Mouse (Mus musculus) gastrocnemius, postnatal 14 days (tissue): Measurements from ENCODE around the gene Hs3st6. TPM values are rescaled to one million over a fixed set of nuclear protein-coding genes. Genes with fewer than 3 reads are reported as not detected.
"Not testable (repeated sequence)": the region's sequence is repeated elsewhere in the genome, so short reads cannot be mapped to it uniquely, and the experiment has no call there.

Experiments used
- DNase-seq: peaks from one replicate; pipeline ENCODE4 v3.0.0; 2021; ENCODE audit warnings: mixed read lengths
- intact Hi-C: fragments of 180-260 bp; cut with DNase I; formaldehyde crosslinking; loops from one replicate; pipeline ENCODE4 v1.15.1; 2025; ENCODE audit warnings: low total_unique reads
- long read RNA-seq, 2 experiments: library from polyadenylated mRNA; stranded (forward); transcript quantifications; one replicate each; pipeline ENCODE4 v2.0.0; 2021
- total RNA-seq, 2 experiments: library from RNA; stranded (reverse); gene quantifications; 2 replicates each; pipeline ENCODE4 v1.2.3; 2021

Gene Hs3st6
- not detected for total RNA-seq
- long read RNA-seq, experiment 1, result 0 reads
- long read RNA-seq, experiment 2, result 0 reads

DNA sequence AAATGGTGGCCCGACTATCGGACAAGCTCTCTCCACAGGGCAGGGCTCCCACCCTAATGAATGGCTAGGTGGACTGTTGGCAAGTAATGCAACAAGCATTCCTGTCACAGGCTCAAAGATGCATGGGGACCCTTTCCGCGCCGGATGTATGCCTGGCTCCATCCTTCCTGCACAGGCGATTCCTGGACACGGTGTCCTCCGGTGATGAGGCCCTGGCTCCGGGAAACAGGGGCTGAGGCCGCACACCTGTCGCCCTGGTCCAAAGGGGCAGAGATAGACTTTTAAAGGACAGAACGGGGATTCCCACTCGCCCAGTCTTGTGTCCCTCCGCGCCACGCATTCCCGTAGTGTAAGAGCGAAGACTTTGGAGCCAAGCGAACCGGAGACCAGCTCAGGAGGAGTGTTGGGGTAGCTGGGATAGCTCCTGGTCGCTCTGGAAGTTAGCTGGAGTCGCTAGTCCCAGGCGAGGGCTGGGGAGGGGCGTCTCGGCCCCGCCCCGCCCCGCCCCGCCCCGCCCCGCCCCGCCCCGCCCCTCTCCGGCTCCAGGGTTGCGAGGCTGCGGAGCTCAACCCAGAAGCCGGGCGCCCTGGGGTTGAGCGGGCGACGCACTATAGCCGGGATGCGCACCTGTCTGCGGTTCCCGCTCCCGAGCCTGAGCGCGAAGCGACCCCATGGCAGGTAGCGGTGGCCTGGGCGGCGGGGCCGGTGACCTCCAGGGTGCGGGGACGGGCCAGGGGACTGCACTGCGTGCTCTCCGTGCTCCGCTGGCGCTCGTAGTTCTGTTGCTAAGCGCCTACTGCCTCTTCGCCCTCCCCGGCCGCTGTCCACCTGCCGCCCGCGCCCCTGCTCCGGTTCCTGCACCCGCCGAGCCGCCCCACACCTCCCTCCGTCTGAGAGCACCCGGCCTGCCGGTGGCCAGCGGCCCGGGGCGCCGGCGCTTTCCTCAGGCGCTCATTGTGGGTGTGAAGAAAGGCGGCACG lies at the start of gene Hs3st6:
Gene Hs3st6, plus strand, starts transcription at position 574 of the 980 bp plus-strand sequence.
- intact Hi-C loops, result no loop called here
- DNase-seq, result no peak

GRCm38 (mm10) chr17:24705821-24706220 lies 47.0 kb upstream of the Hs3st6 start:
- no peak for DNase-seq
- intact Hi-C loops, result no loop called here

GRCm38 (mm10) chr17:24706982-24707800 lies 45.6 kb upstream of the Hs3st6 start, which contains the start of gene Tbl3:
Gene Tbl3 (minus strand): TSS chr17:24707660.
- intact Hi-C loops, result no loop called here
- DNase-seq, result peak; percentile 92

- intact Hi-C loops, result no loop called here
- no peak for DNase-seq
Measured at GRCm38 (mm10) chr17:24707801-24708425, 44.9 kb upstream of the Hs3st6 start.

- DNase-seq, result no peak
- intact Hi-C loops, result no loop called here
Measured at GRCm38 (mm10) chr17:24708646-24709045, 44.1 kb upstream of the Hs3st6 start.

DNA sequence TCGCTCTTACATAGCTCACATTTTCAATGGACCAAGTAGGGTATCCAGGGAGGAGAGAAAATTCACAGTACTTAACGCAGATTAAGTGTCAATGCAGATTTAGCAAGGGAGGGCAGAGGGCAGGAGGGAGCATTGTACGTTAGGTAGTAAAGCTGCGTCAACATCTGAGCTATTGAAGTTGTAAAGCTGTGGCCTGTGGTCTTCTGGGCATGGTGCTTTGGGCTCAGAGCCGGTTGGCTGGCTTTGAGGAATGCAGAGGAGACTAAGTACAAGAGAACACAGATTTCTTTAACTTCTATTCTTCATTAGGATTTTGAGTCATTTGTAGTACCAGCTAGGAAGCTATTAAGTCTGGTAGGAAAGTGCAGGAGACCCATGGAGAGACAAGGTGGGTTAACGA lies 37.2 kb upstream of the Hs3st6 start:
- intact Hi-C loops, result no loop called here

DNA sequence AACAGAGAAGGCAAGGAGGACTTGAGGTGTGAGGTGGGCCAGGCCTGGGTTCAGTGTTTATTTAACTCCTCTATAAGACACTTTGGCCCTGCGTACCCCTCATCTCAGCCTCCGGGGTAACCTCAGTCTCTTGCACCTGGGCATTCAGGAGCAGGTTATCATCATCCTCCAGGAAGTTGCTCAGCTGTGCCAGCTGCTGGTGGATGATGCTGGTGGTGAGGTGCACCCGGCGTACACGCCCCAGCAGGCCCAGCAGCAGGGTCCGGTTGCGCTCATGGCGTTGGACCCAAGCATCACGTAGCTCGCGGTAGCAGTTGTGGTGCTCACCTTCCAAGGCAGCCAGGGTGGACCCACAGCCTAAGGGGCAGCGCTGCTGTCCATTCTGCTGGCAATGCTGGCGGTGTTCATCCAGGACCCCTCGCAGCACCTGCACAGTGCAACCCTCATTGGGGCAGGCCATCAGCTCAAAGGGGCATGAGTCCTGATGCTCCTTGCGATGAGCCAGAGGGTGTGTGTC lies 36.6 kb upstream of the Hs3st6 start:
- DNase-seq, result peak; percentile 3
- intact Hi-C loops, result no loop called here

More for the DNA sequence above, 37.2 kb upstream of the Hs3st6 start:
- DNase-seq, result no peak

DNA sequence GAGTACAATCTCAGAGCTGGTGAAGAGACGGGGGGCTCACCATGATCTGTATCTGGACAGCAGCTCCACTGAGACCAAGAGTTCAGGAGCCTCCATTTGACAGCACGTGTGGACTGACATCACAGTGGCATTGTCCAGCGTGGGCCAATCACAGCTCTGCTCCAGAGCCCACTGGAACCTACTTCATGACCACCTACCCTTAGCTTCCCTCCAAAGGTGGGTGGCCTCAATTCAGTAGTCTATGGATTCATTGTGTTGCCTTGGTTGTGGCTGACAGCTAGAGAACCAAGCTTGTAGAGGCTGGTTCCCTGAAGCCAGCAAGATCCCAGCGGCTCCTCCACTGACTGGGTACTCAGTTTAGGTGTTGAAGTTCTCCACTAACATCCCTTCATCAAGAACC lies 34.8 kb upstream of the Hs3st6 start, which contains the start of the genes Rnf151 and Rps2:
Gene Rnf151, minus strand, starts transcription at position 121 of the 400 bp plus-strand sequence.
Gene Rps2, plus strand, starts transcription at position 174 of the 400 bp plus-strand sequence.
- no peak for DNase-seq
- intact Hi-C loops, result no loop called here

GRCm38 (mm10) chr17:24718938-24719337 lies 33.9 kb upstream of the Hs3st6 start:
- intact Hi-C loops, result not testable (repeated sequence)

DNA sequence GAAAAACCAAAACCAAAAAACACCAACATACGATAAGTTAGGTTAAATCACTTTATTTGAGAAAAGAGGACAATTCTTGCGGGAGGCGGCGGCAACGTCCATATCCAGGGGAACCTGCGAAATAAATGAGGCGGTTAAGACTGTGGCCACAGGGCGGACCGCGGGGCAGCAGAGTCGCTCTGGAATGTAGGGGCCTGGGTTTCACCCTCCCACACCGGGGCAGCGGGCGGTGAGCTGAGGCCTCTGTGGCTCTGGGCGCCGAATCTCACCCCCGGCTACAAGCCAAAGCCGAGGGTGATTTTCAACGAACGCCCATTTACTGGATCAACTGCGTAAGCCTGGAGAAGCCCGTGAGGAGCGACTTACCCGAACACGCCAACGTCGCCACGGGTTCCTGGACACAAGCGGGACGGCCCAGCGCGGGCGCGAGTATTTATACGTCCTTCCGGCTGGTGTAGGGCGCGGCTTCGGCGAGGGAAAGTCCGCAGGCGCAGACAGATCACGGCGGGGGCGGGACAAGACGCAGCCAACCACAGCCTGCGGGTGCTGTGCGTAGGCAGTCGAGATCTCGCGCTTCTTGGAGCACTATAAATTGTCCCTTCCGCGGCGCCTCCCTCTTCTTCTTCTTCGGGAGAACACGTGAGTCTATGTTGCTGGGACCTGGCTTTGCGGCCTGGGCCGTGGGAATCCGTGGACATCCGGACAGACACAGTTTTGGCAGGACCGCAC lies 33.1 kb upstream of the Hs3st6 start:
- DNase-seq, result peak; percentile 99
- intact Hi-C loops, result no loop called here

More at GRCm38 (mm10) chr17:24718938-24719337, 33.9 kb upstream of the Hs3st6 start:
- DNase-seq, result not testable (repeated sequence)

DNA sequence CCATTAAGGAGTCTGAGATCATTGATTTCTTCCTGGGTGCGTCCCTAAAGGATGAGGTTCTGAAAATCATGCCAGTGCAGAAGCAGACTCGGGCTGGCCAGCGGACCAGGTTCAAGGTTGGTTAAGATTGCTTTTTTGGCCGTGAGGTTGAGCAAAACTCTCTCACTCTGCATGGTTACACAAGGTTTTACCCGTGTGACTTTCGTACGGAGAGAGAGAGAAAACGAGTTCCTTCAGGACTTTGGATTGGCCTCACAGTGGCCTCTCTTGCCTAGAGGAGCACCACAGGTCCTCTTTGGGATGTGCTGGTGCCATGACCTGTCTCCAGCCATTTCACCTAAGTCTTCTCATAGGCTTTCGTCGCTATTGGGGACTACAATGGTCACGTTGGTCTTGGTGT lies 32.2 kb upstream of the Hs3st6 start:
- intact Hi-C loops, result not testable (repeated sequence)

GRCm38 (mm10) chr17:24721383-24721955 lies 31.3 kb upstream of the Hs3st6 start:
- DNase-seq, intact Hi-C loops: not testable (repeated sequence)

More for the DNA sequence above, 32.2 kb upstream of the Hs3st6 start:
- peak; percentile 3 for DNase-seq

DNA sequence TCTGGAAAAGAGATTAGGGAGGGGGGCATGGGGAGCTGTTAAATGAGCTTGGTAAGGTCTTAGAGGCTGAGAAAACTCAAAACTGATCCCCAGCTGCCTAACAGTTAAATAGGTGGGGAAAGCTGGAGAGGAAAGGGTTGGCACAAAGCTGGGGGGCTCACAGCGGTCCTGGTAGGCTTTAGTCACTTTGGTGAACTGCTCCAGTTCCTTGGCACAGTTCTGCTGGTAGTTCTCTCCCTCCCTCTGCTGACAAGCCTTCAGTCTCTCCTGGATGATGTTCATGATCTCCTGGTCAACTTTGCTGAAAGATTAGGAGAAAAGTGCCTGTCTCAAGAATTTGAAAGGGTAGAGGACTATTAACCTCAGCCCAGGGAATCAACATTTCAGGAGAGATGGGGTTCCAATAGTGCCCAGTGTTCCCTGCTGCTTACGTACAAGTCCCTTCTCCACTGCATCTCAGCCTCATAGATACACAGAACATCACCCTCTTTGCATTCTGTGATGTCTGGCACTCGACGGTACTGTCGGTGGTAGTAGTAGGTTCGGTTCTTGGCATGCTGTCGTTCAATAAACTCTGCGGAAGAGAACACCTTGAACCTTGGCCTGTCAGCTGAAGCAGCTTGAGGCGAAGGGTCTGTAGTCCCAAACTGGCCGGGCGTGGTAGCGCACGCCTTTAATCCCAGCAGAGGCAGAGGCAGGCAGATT lies 30.4 kb upstream of the Hs3st6 start:
- DNase-seq, result no peak
- intact Hi-C loops, result no loop called here

- DNase-seq, result no peak
- intact Hi-C loops, result no loop called here
Measured at GRCm38 (mm10) chr17:24723122-24723880, 29.5 kb upstream of the Hs3st6 start.

DNA sequence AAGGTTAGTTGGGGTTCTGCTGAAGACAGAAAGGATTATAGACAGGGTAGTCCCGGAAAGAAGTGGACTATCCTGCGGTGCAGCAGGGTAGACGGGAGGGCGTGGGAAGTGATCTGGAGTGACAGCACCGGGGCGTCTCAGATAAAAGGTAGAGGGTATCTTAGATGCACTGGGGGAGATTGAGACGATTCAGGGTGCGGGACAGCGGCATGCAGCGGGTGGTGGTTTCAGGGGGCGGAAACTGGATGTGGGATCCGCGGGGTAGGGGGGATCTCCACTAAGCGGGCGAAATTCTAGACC lies 29.0 kb upstream of the Hs3st6 start:
- intact Hi-C loops, result no loop called here
- no peak for DNase-seq

DNA sequence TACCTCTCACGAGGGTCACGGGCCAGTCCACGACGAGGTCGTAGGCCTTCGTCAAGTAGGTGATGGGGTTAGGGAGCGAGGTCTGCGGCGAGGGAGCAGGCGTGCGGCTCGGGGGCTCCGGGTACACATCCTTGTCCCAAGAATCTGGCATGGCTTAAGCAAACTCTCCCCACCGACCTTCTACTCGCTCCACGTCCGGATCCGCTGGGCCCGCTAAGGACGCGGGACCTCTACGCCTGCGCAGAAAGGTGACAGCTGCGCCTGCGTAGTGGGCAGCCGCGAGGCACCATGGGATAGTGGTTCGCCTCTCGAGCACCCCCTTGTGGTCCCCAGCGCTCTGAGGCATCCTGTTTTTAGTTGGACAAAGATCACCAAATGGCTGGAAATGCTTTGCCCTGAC lies 28.6 kb upstream of the Hs3st6 start, which contains the start of gene Ndufb10:
Gene Ndufb10, minus strand, starts transcription at position 295 of the 400 bp plus-strand sequence.
- DNase-seq, result peak; percentile 96
- intact Hi-C loops, result no loop called here
